Mouse (Mus musculus): ENCODE measurements around the gene Snap23. TPM values are rescaled to one million over a fixed set of nuclear protein-coding genes. Genes with fewer than 3 reads are reported as not detected.

Snap23 gene
- polyA plus RNA-seq, 1 experiment from 2014 or later: 40.0 TPM

DNA sequence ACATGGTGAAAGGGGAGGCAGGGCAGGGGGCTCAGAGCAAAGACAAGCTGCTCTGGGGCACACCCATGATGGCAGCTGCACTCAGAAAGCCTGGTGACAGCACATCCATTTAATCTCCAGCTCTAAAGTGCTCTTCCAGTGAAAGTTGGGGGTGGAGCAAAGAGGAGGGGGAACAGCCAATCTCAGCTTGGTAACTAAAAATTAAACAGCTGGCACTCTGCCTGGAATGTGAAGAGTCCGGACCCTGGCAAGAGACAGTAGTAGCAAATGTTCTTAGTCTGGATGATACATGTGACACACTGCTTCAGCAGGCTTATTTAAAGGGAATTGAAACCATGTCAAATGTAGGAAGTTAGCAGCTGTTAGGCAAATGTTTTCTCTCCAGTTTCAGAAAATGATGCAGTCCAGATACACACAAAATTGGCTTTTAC, 27.7 kb upstream of the Snap23 start:
- DNase-seq (ENCODE audit: low spot score): peak; percentile 96
- peak overlapping the region; percentile 64; the same call in 1 of the 2 replicates for H3K27ac ChIP-seq (ENCODE audit: low read length)
- 4% methylated on average over 1 of the region's 1 CpGs for WGBS
- H3K36me3 ChIP-seq (ENCODE audit: insufficient read depth, low read length): peaks cover 14% of the 10 kb centered on the region; the same call in 1 of the 2 replicates
- no peaks in the 10 kb centered on the region for H3K27me3 ChIP-seq (replicated peaks; ENCODE audit: insufficient read depth, low read length)
- peak; percentile 97 for ATAC-seq
- TF ChIP-seq CTCF (IDR thresholded peaks at IDR 0.05) (no peak), EP300 (IDR thresholded peaks at IDR 0.05) (peak; percentile 80)
- H3K4me2 ChIP-seq (replicated peaks; ENCODE audit: low read depth, low read length): peak overlapping the region; percentile 42
- no peak overlapping the region for H3K9ac ChIP-seq (replicated peaks; ENCODE audit: low read depth)
- peak overlapping the region; percentile 20; the same call in 1 of the 2 replicates for H3K4me3 ChIP-seq (ENCODE audit: low read depth, low read length)
- no peaks in the 10 kb centered on the region for H3K9me3 ChIP-seq (ENCODE audit: low read length)
- H3K4me1 ChIP-seq (ENCODE audit: insufficient read depth, low read depth, low read length): peaks cover 4% of the 10 kb centered on the region; the same call in 1 of the 2 replicates

GRCm38 (mm10) chr2:120544732-120545131, 22.7 kb upstream of the Snap23 start:
- no peak for ATAC-seq
- no peak overlapping the region for H3K27ac ChIP-seq (ENCODE audit: low read length)

DNA sequence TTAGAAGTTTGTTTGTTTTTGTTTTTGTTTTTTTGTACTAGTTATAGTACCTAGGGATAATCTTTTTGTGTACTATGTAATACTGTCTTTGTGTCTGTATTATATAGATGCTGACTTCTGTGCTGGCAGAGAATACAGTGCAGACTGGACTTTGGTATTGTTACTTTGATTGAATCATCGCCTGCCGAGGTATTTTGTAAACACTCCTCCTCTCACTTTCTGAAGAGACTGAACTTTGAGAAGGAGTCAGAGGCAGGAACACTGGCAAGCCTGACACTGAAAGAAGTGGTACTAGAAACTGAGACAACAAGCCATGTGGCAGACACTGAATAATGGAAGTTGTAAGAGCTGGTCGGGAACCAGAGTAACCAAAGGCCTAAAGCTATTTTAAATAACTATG, 10.6 kb upstream of the Snap23 start:
- no peaks in the 10 kb centered on the region for H3K36me3 ChIP-seq (ENCODE audit: insufficient read depth, low read length)
- H3K4me3 ChIP-seq (ENCODE audit: low read depth, low read length): no peak overlapping the region
- H3K4me1 ChIP-seq (ENCODE audit: insufficient read depth, low read depth, low read length): no peaks in the 10 kb centered on the region
- ATAC-seq (no peak), DNase-seq (ENCODE audit: low spot score) (no peak)
- no peaks in the 10 kb centered on the region for H3K9me3 ChIP-seq (ENCODE audit: low read length)
- no peak overlapping the region for H3K27ac ChIP-seq (ENCODE audit: low read length)
- TF ChIP-seq CTCF (IDR thresholded peaks at IDR 0.05) (no peak), EP300 (IDR thresholded peaks at IDR 0.05) (no peak)
- no peak overlapping the region for H3K9ac ChIP-seq (replicated peaks; ENCODE audit: low read depth)
- WGBS: 31% methylated on average over 3 of the region's 3 CpGs
- no peak overlapping the region for H3K4me2 ChIP-seq (replicated peaks; ENCODE audit: low read depth, low read length)
- no peaks in the 10 kb centered on the region for H3K27me3 ChIP-seq (replicated peaks; ENCODE audit: insufficient read depth, low read length)

More at GRCm38 (mm10) chr2:120544732-120545131, 22.7 kb upstream of the Snap23 start:
- no peak overlapping the region for H3K4me2 ChIP-seq (replicated peaks; ENCODE audit: low read depth, low read length)
- H3K36me3 ChIP-seq (ENCODE audit: insufficient read depth, low read length): peaks cover 7% of the 10 kb centered on the region; the same call in 1 of the 2 replicates
- H3K4me3 ChIP-seq (ENCODE audit: low read depth, low read length): no peak overlapping the region
- no peaks in the 10 kb centered on the region for H3K9me3 ChIP-seq (ENCODE audit: low read length)
- DNase-seq (ENCODE audit: low spot score): no peak
- 86% methylated on average over 2 of the region's 2 CpGs for WGBS
- no peaks in the 10 kb centered on the region for H3K4me1 ChIP-seq (ENCODE audit: insufficient read depth, low read depth, low read length)
- no peak for TF ChIP-seq CTCF (IDR thresholded peaks at IDR 0.05)
- no peak for TF ChIP-seq EP300 (IDR thresholded peaks at IDR 0.05)
- no peaks in the 10 kb centered on the region for H3K27me3 ChIP-seq (replicated peaks; ENCODE audit: insufficient read depth, low read length)
- H3K9ac ChIP-seq (replicated peaks; ENCODE audit: low read depth): no peak overlapping the region

GRCm38 (mm10) chr2:120558813-120559212, 8.7 kb upstream of the Snap23 start:
- Histone ChIP-seq H3K27me3 (replicated peaks; ENCODE audit: insufficient read depth, low read length) (no peaks in the 10 kb centered on the region), H3K4me3 (ENCODE audit: low read depth, low read length) (no peak overlapping the region), H3K9me3 (ENCODE audit: low read length) (no peaks in the 10 kb centered on the region), H3K36me3 (ENCODE audit: insufficient read depth, low read length) (no peaks in the 10 kb centered on the region), H3K9ac (replicated peaks; ENCODE audit: low read depth) (no peak overlapping the region), H3K4me1 (ENCODE audit: insufficient read depth, low read depth, low read length) (peaks cover 2% of the 10 kb centered on the region; the same call in 1 of the 2 replicates), H3K4me2 (replicated peaks; ENCODE audit: low read depth, low read length) (no peak overlapping the region), H3K27ac (ENCODE audit: low read length) (no peak overlapping the region)
- peak; percentile 25 for DNase-seq (ENCODE audit: low spot score)
- no peak for ATAC-seq
- 77% methylated on average over 3 of the region's 3 CpGs for WGBS
- TF ChIP-seq CTCF (IDR thresholded peaks at IDR 0.05) (no peak), EP300 (IDR thresholded peaks at IDR 0.05) (no peak)

- TF ChIP-seq EP300 (IDR thresholded peaks at IDR 0.05): no peak
- no peak overlapping the region for H3K9ac ChIP-seq (replicated peaks; ENCODE audit: low read depth)
- H3K4me2 ChIP-seq (replicated peaks; ENCODE audit: low read depth, low read length): no peak overlapping the region
- DNase-seq (ENCODE audit: low spot score) (no peak), ATAC-seq (no peak)
- H3K9me3 ChIP-seq (ENCODE audit: low read length): no peaks in the 10 kb centered on the region
- H3K36me3 ChIP-seq (ENCODE audit: insufficient read depth, low read length): no peaks in the 10 kb centered on the region
- WGBS: 79% methylated on average over 1 of the region's 1 CpGs
- H3K27ac ChIP-seq (ENCODE audit: low read length): peak overlapping the region; percentile 20; the same call in 1 of the 2 replicates
- H3K4me3 ChIP-seq (ENCODE audit: low read depth, low read length): no peak overlapping the region
- peaks cover 2% of the 10 kb centered on the region; the same call in 1 of the 2 replicates for H3K4me1 ChIP-seq (ENCODE audit: insufficient read depth, low read depth, low read length)
- no peaks in the 10 kb centered on the region for H3K27me3 ChIP-seq (replicated peaks; ENCODE audit: insufficient read depth, low read length)
These were observed 5.9 kb upstream of the Snap23 start for GRCm38 (mm10) chr2:120561524-120561923.

DNA sequence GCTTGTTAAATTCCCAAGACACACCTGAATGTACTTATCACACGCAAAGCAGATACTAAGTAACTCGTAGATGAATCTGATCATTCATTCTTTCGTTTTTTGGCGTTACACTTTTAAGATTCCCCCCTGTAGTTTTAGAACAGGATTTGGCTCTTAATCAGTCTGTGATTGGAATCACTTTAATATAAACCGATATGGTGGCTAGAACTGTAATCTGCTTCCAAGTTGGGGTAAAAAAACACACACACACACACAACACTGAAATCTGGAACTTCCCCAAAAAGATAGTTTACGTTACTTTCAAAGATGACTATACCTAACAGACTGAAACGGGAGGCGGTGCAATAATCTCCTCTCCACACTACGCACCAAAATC, 4.6 kb upstream of the Snap23 start:
- H3K36me3 ChIP-seq (ENCODE audit: insufficient read depth, low read length): no peaks in the 10 kb centered on the region
- H3K4me3 ChIP-seq (ENCODE audit: low read depth, low read length): peak overlapping the region; percentile 90
- no peak for DNase-seq (ENCODE audit: low spot score)
- no peak for ATAC-seq
- no peaks in the 10 kb centered on the region for H3K27me3 ChIP-seq (replicated peaks; ENCODE audit: insufficient read depth, low read length)
- WGBS: 14% methylated on average over 9 of the region's 9 CpGs
- peak overlapping the region; percentile 59; the same call in 1 of the 2 replicates for H3K27ac ChIP-seq (ENCODE audit: low read length)
- no peak for TF ChIP-seq EP300 (IDR thresholded peaks at IDR 0.05)
- TF ChIP-seq CTCF (IDR thresholded peaks at IDR 0.05): no peak
- H3K9me3 ChIP-seq (ENCODE audit: low read length): no peaks in the 10 kb centered on the region
- H3K9ac ChIP-seq (replicated peaks; ENCODE audit: low read depth): peak overlapping the region; percentile 91
- H3K4me2 ChIP-seq (replicated peaks; ENCODE audit: low read depth, low read length): peak overlapping the region; percentile 78
- peaks cover 2% of the 10 kb centered on the region; the same call in 1 of the 2 replicates for H3K4me1 ChIP-seq (ENCODE audit: insufficient read depth, low read depth, low read length)
